Mouse (Mus musculus) heart, postnatal 36 days (tissue): Measurements from ENCODE around the gene Ccn6. TPM values are rescaled to one million over a fixed set of nuclear protein-coding genes. Genes with fewer than 3 reads are reported as not detected.
"Not testable (repeated sequence)": the region's sequence is repeated elsewhere in the genome, so short reads cannot be mapped to it uniquely, and the experiment has no call there.

ENCODE experiments used
- DNase-seq, 2 experiments: peaks; one replicate each; pipeline ENCODE4 v3.0.0; 2021 to 2022
- intact Hi-C: fragments of 180-260 bp; cut with DNase I; formaldehyde crosslinking; loops from one replicate; pipeline ENCODE4 v1.15.1; 2025
- total RNA-seq, 2 experiments: library from RNA; stranded (reverse); gene quantifications; 2 replicates each; pipeline ENCODE4 v1.2.3; 2021

Ccn6 gene
- total RNA-seq = not detected

DNA sequence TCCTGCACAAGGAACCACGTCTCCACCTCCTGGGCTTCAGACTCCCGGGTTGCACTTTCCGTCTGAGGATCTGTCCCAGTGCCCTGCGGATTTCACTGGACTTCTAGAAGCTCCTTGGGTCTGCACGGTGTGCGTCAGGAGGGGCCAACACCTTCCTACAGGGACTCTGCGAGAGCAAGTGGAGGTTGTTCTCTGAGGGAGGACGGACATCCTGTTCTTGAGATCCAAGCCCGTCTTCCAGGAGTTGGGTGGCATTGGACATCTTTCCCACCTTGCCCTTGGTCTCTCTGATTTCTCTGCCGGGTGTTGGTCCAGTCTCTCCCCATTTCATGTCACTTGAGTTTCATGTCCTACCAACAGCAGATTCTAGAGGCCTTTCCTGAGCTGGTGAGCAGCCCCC lies at the start of gene Ccn6:
TSS of gene Ccn6 (minus strand) at position 101 of the 400 bp plus-strand sequence.
- no peak for DNase-seq
- intact Hi-C loops = no loop called here

DNA sequence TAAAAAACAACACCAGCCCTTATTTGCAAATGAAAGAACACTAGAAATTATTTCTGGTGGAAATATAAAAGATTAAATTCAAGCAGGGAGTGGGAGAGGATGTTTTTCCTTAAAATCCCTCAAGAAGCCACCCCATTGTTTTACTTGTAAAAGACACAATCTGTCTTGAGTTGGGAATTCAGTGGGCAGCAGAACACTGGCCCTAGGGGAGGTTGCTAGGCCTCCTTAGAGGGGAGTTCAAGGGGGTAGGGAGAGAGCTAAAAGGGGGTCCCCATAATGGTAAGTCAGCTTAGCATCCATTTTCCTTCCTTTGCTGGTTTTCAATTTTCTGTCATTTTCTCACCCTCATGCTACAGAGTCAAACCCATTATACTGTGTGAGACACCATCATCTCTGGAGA lies 46.4 kb upstream of the Ccn6 start:
- DNase-seq = no peak
- intact Hi-C loops = no loop called here

DNA sequence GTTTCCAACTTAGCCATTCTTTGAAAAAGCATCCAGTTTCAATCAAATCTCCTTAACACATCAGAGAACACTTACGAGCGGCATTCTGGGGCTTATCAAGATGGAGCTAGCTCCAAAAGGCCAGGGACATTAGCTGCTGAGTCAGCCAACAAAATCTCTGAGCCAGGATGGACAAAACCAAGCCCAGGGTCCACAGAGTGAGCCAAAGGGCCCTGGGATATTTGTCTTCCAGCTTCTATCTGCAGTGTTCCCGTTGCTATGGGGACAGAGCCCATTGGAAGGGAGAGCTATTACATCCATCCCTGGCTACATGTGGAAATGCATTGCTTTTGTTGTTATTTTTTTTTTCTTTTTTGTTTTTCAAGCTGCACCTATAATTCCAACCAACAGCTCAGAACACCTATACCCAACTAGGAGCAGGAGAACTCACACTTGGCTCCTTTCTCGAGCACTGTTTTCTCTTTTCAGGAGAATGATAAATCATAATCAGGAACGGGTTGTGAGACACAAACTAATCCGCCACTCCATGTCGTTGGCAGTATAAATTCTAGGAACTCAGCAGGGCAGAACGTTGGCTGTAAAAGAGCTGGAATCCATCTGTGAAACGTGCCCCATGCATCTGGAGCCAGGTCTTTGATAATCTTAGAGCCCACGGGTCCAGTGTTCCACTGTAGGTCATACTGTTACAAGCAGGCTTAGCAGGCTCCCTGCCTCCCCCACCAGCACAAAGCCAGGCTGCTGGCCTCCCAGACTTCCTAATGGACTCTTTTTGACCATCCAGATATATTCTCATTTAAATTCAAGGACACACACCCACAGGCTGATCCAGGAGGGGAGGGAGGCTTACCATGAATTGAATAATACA lies 45.8 kb upstream of the Ccn6 start:
- DNase-seq = peak; percentile 15 to 21

DNA sequence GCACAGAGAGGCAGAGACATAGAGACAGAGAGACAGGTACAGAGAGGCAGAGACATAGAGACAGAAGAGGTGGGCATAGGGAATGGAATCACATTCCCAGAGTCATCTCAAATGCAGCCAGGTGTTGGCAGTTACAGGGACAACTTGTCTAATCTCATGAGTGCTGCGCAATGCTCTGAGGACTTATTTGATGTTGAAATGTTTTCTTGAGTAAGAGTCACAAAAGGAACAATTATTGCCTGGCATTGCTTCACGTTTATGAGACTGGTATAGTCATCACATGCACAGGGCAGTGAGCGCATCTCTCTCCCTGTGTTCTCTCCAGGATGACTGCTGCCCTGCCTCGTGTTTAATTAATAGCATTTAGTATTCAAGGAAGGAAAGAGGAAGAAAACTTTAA lies 45.1 kb upstream of the Ccn6 start:
- intact Hi-C loops = no loop called here
- no peak for DNase-seq

More for the DNA sequence above, 45.8 kb upstream of the Ccn6 start:
- intact Hi-C loops = no loop called here

DNA sequence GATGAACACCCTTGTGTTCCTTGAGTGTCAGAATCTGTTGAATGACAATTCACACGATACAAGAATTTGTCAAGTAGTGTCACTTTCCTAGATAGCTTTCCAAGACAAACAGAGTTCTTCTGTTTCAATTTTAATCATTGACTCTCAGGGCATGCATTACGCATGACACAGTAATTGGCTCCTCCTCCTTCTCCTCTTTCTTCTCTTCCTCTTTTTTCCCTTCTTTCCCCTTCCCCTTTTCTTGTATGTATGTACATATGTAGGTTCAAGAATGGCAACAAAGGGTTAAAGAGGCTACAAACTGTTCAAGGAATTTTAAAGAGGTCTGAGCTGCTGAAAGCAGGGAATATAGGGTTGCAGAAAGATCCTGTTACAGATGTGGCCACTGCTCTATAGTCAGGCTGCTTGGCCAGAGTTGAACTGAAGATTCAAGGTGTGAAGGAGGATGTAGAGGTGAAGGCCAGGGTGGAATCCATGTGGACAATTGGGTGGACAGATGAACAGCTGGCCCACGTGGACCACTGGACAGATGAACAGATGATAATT lies 43.8 kb upstream of the Ccn6 start:
- no peak for DNase-seq
- intact Hi-C loops = no loop called here

DNA sequence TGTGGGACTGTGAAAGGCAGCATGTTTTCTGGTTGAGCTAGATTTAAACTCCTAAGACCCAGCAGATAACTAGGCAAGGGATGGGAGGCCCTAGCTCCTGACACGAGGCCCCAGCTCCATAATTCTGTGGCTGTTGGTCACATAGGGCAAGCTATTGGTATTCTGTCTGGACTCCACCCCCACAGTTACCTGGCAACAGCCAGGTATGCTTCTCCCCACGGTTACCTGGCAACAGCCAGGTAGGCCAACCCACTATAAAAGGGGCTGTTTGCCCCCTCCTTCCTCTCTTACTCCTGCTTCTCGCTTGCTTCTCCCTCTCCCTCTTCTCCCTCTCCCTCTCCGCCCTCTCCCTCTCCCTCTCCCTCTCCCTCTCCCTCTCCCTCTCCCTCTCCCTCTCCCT lies 38.9 kb upstream of the Ccn6 start:
- no peak for DNase-seq
- intact Hi-C loops = no loop called here

DNA sequence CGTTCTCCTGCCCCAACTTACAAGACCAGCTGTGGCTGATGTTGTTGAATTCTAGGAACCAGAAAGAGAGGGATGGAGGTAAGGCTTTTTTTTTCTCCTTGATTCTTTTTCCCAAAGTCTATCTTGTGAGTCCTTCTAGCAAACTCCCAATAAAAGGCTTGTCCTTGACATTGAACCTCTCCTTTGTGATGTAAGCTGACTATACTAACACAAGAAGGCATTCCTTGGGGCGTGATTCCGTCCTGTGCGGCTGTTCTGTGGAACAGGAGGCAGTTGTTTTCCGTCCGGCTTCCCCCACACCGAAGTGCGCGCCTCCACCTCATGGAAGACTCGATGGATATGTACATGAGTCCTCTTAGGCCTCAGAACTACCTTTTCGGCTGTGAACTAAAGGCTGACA lies 34.6 kb upstream of the Ccn6 start:
- intact Hi-C loops, DNase-seq: not testable (repeated sequence)

DNA sequence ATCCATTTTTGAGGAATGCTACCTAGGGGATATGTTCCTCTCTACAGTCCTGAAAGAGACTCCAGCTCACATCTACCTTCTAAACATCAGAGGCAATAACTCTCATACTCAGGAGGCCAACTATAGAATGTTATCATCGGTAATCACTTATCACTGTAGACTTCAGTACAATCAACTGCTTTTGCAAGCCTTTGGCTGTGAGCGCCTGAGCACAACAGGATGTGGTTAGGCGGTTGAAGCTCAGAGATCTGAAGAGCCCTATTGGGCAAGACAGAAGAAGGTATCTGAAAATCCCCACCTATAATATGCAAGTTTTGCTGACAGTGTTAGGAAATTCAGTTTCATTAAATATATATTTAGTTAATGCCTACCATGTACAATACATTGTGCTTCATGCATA lies 29.1 kb upstream of the Ccn6 start:
- no peak for DNase-seq
- intact Hi-C loops = no loop called here

DNA sequence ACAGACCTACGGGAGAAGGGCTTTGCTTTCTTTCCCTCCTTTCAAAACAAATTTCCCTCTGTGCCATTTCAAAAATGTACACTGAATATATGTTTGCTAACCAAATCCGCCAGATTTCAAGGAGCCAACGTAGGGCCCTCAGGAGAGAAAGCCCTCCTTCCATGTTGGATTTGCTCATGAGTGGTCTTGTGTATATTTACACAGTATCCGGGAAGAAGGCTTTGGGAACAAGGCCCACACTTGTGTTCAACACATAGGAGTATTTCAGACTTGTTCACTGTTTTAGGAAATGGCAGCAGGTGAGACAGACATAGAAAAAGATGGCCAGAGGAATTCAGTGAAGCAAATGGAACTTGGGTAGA lies 21.9 kb upstream of the Ccn6 start:
- DNase-seq = no peak
- intact Hi-C loops = no loop called here

DNA sequence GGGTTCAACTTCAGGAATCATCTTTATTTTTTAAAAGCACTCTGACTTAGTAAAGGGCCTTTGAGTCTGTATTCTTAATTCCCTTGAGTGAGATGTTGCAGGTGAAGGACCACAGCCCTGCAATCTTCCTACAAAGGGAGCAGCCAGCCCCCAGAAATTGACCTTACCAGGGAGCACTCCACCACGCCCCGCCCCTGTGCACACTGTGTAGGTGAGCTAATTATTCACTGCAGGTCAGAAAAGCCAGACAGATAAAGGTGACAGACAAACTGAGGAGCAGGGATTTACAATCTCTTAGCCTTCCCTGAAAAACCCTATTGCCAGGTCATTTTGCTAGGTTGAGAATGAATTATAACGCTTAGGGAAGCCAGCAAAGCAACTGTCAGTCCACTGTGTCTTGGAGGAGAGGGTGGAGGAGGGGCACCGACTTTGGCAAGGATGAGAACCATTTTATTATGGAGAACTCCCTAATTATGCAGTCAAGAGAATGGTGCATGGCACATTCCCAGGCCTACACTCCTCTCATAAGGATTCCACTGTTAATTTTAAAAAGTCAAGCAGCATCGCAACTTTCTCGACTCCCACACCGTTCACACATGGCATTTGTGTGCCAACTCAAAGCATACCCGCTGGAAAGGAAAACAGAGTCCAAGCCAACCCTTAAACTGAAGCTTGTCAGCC lies 21.4 kb upstream of the Ccn6 start:
- intact Hi-C loops = no loop called here

DNA sequence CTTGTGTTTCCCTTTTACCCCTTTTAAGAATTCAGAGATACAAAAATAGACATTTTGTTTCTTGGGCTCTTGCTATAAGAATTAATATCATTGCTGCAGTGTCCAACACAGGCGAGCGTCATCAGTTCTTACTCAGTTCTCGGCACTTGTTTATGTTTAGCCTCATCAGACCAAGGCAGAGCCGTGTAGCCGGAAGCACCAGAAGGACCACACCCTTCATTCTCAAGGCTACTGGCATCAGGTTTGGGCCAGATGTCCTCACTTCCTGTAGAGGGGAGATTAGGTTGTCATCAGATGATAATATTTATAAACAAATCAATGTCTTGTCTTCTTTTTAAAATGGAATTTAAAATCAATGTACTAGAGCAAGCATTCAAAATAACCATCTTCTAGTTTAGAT lies 13.4 kb upstream of the Ccn6 start:
- intact Hi-C loops = loop anchor here (5.0 kb wide), 1 partner anchor 40 kb away; no protein-coding TSS in a partner anchor
- DNase-seq = no peak

More for the DNA sequence above, 21.4 kb upstream of the Ccn6 start:
- DNase-seq = no peak

DNA sequence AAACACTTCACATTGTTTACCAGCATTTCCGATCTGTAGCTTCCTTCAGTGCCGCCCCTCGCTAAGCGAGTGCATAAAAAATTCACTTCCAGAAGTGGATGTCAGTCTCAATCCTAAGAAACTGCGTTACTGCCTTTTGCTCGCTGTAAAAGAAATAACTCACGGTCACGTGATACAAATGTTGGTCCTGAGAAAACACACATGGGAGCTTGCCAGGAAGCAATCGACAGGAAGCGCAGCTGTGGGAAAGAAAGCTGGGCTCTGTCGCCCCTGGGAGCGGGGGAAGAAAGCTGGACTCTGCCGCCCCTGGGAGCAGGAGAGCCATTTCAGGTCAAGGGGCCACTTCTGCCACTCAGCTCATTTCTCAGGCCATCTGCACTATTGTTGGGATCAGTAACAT lies 9.5 kb upstream of the Ccn6 start:
- intact Hi-C loops = loop anchor here (5.0 kb wide), 3 partner anchors 194 to 559 kb away; partner anchors contain the start of genes Fyn and Rev3l
- peak; percentile 47 to 54 for DNase-seq

DNA sequence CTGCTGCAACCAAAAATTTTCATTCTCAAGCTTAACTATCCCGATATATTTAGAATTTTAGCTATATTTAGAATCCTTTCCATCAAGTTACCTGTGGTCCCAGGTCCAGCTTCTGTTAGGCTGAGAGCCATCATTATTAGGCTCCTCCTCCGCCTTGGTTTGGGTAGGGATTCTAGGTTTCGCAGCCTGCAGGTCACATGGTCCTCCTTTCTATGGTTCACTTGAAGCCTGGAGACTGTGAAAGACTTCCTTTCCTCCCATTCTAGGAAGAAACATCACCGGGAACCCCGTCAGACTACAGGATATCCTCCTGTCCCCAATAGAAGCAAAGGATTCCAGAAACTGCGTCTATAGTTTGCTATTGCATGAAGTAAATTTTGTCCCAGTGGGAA lies 8.9 kb upstream of the Ccn6 start:
- intact Hi-C loops = loop anchor here (5.0 kb wide), 3 partner anchors 195 to 560 kb away; partner anchors contain the start of genes Fyn and Rev3l
- no peak for DNase-seq

DNA sequence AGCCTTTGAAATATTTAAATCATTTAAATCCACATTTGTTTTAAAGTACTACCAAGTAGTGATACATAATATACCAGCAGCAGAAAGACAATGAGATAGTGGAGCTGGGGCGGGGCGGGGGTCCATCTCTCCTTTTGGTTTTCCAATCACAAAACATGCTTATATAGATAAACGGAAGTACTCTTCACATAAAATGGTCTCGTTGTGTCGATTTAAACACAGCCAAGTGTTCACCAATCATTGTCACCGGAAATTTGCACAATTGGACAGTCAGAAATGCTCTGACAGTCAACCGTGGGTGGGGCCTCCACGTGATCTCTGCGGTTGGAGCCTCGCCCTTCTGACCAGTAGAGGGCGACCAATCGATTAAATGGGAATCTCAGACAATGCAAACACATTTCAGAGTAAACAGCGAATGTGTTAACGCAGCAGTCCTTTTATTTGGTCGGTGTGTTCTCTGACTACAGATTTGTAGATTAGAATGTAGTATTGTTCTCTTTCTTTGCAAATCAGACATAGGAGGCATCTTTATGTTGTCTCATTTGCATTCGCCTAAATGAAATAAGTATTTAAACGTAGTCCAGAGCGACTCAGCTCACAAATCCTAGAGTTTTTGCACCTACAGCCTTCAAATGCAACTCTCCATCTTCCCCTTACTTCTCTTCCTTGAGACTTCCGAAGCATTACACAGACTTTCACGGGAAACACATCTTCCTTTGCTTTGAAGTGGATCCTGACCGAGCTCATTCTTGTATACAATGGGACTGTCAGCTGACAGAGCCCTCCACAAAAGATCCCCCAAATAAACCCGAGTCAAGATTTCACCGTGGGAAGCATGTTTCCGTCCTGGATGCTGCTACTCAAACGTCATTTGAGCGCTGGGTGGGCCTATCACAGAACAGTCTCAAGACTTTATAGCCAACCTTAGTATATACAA lies 8.3 kb upstream of the Ccn6 start:
- intact Hi-C loops = loop anchor here (1.0 to 5.0 kb wide), 6 partner anchors 67 to 787 kb away; partner anchors contain the start of genes Fyn and Rev3l
- DNase-seq = peak; percentile 85 to 88

DNA sequence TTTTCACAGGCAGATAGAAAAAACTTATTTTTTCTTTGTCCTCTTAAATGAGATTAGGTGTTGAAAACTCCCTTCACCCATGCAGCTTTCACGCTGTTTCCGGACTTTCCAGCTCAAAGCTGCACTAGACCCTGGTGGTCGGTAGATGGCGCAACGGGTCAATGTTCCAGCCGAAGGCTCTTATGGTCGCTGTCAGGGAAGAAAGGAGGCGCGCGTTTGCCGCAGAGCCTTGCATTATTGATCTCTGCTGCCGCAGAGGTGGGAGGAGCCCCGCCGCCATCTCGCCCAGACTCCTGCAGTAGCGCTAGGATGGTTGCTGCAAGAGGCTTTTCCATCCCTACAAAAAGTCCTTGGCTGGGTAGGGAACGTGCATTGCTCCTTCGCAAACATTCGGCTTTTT lies 7.5 kb upstream of the Ccn6 start:
- intact Hi-C loops = loop anchor here (1.0 to 5.0 kb wide), 6 partner anchors 68 to 788 kb away; partner anchors contain the start of genes Fyn and Rev3l
- DNase-seq = peak; percentile 91 to 92

DNA sequence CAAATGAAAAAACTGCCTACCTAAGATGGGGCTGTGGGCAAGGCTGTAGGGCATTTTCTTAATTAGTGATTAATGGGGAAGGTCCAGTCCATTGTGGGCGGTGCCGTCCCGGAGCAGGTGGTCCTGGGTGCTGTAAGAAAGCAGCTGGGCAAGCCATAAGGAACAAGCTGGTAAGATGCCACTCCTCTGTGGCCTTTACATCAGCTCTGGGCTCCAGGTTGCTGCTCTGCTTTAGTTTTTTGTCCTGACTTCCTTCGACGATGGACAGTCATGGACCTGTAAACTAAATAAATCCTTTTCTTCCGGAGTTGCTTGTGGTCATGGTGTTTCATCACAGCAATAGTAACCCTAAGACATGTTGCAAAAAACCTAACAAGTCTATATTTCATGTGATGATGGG lies 7.1 kb upstream of the Ccn6 start:
- intact Hi-C loops = loop anchor here (1.0 to 5.0 kb wide), 6 partner anchors 68 to 788 kb away; partner anchors contain the start of genes Fyn and Rev3l
- DNase-seq = peak in 1 of 2 experiments; percentile 15

DNA sequence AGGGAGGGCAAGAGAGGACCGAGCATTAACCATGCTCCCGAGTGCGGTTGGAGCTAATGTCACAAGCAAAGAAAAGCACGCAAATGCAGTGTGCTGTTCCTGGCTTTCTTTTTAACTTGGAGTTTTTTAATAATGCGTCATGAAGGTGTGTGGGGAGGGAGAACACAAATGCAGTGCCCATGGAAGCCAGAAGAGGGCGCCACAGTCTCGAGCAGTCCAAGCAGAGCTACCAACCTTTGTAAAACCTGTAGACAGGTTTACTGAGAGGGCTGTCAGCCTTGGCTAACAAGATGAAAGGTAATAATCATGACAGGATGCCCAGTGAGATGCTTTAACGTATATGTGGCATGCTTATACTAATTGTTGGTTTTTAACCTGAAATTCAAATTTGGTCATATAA lies 6.6 kb upstream of the Ccn6 start:
- DNase-seq = peak; percentile 68 to 79
- intact Hi-C loops = loop anchor here (2.0 to 5.0 kb wide), 5 partner anchors 69 to 789 kb away; partner anchors contain the start of genes Fyn and Rev3l

DNA sequence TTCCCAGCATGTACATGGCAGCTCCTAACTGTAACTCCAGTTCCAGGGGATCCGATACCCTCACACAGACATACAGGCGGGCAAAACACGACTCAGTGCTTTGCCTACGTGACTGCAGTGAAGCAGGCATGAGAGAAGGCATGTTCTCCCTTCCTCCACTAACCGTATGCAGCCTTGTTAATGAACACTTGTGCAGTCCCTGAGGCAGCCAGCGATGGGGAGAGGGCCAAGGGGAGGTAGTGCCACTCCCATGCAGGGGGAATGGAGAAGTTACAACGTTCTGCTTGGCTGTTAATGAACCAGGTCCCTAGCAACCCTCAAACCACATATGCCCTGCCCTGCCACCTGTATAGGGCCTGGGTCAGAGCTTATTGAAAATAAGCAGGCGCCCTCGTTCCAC lies 6.0 kb upstream of the Ccn6 start:
- DNase-seq = no peak
- intact Hi-C loops = loop anchor here (2.0 to 5.0 kb wide), 5 partner anchors 69 to 789 kb away; partner anchors contain the start of genes Fyn and Rev3l

DNA sequence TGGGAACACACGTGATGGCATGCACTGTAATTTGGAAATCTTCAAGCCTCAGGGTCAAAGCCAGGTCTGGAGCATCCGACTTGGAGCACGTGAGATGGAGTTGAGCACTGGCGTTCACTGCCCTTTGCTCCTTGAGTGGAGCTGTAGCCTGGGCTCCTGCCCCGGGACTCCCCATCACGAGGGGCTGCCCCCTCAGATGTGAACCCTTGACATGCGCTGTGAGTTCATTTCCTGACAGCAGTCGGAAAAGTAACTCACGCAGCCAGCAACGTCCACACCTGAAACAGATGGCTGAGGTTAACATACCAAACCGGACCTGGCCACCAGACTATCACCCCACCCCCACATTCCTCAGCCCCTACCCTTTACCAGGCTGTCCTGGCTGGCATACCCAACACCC lies 4.0 kb upstream of the Ccn6 start:
- DNase-seq = no peak
- intact Hi-C loops = no loop called here

DNA sequence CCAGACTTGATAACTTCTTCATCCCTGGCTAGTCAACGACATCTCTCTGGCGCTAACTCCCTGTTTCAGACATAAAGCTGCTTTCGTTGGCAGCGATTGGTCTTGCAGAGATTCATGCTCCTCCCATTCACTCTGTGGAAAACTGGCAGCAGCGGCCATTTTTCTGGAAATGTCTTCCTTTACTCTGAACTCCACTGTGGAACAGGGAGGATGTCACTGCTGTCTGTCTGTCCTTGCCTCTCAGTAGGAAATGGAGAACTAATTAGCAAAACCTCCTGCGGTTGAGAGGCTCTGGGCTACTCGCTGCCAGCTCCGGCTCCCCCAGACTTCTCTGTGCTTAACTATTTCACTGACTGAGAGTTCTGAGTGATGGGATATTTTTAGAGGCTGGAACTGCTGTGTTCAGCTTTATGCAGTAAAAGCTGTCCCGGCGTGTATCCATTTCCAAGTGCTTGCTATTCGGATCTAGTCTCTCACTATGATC lies 2.1 kb upstream of the Ccn6 start:
- intact Hi-C loops = no loop called here
- peak; percentile 20 for DNase-seq
